Mouse (Mus musculus) embryo, embryonic 10.5 days (tissue): ENCODE results near the gene Hoxc4.

Source experiments
- DNase-seq: peaks from one replicate; pipeline ENCODE4 v3.0.0-alpha.2; 2015; ENCODE audit warnings: low spot score

Gene Hoxc4

GRCm38 (mm10) chr15:103018636-103019035 lies at the start of gene Hoxc4:
TSS of gene Hoxc4 (plus strand) at chr15:103018934.
- DNase-seq, result no peak

GRCm38 (mm10) chr15:102969296-102969695 lies 49.4 kb upstream of the Hoxc4 start:
- no peak for DNase-seq

DNA sequence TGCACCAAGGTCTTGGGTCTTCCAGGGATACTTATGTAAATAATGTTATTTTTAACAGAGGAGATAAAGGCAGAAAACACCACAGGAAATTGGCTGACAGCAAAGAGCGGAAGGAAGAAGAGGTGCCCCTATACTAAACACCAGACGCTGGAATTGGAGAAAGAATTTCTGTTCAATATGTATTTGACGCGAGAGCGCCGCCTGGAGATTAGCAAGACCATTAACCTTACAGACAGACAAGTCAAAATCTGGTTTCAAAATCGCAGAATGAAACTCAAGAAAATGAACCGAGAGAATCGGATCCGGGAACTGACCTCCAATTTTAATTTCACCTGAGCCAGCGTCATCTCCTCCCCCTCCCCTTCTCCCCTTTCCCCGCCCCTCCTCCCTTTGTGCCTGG lies 48.0 kb upstream of the Hoxc4 start:
- DNase-seq, result no peak

DNA sequence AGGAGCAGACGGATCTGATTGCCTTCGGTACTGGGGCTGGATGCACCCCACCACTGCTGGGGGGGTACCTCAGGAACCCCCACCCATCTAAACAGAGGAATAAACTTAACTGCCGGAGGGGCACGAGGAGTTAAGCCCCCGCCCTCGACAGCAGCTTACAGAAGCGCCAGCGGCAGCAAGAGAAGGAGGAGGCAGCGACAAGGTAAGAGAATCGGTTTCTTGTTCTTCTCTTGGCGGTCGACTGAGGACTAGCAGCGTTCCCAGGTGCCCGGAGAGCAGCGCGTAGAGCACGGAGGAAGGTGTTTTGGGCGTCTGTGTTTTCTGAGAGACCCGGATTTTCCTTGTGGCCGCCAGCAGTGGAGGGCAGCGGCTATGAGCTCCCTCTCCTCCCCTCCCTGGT lies 46.5 kb upstream of the Hoxc4 start:
- DNase-seq, result no peak

DNA sequence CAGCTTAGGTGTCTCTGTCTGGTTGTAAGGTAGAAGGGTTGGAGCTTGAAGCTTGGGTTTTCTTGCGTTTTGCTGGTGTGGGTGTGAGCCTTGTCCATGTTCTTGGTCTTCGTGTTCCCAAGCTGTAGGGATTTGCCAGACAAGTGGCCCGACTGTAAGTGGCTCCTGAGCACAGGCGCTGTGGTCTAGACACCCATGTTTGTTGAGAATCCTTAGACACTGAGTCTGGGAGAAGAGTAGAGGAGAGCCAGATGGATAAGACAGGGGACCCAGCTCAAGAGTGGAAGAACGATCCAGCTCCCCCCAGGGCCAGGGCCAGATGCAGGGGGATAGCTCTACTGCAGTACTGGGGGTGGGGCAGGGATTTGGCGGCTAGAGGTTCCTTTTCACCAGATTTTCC lies 46.0 kb upstream of the Hoxc4 start:
- DNase-seq, result no peak

- DNase-seq, result no peak
Observed at GRCm38 (mm10) chr15:102975034-102975433, 43.7 kb upstream of the Hoxc4 start.

DNA sequence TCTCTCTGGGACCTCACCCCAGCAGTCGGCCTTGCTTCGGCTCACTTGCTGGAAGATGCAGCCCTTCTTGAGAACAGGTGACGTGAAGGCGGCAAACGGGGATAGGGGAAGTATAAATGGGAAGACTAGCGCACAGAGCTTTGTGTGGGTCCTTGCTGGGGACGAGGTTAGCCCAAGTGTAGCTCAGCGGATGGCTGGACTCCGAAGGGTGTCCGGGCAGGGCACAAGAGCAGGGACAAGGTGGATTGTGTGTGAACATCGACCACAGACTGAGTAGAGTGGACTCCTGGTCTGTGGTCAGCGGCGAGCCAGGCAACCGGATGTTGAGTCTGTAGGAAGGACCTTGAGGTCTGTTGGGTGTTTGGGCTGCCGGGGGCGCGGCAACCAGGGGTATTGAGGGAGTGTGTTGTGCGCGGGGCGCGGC lies 43.0 kb upstream of the Hoxc4 start:
- no peak for DNase-seq

DNA sequence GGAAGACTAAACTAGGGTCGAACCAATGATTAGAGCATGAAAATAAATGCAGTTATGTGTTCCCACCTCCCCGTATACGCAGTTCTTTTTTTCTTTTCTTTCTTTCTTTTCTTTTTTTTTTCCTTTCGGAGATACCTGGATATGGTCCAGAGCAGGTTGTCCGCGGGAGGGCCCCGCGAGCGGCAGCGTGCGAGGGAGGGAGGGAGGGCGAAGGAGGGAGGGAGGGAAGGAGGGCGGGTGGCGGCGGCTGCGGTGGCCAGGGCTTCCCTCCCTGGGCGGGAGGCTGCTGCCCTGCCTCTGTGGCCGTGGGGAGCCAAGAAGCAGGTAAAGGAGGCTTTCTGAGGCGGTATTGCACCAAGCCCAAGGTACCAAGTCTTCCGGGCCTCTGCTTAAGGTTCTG lies 42.6 kb upstream of the Hoxc4 start, which contains the start of gene Hoxc9:
TSS of gene Hoxc9 (plus strand) at position 269 of the 400 bp plus-strand sequence.
- DNase-seq, result no peak

DNA sequence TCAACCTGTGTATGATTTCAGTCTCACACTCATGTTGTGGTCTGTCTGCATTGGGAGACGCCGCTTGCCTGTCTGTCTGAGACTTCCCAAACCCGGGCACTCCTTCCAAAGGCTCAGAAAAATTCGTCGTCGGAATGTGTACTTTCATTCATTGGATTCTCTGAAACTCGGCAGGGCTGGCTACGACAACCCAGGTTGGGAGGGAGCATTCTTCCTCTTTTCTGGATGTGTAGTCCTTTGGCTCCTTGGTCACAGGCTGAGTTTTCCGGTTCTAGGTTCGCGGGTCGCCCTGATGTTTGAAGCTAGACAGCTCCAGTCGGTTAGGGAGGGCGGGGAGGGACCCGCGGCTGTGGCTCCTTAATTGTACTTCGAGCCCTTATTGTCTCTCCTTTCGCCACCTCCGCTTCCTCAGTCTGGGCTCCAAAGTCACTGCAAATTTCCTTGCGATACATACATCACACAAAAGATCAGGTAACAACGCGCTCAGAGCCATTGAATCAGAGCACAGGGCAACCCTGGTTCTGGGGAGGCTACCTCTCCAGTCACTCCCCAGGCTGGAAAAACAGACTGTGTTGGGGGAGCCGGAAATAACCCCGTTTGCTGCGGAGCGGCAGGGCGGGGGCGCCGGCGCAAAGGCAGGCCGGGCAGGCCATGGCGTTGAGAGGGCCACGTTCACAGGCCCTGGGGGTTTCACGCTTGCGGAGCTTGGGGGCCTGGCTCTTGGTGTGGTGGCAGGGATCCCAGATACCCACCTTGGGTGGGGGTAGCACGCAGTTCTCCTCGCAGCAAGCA lies 41.9 kb upstream of the Hoxc4 start:
- DNase-seq, result no peak

DNA sequence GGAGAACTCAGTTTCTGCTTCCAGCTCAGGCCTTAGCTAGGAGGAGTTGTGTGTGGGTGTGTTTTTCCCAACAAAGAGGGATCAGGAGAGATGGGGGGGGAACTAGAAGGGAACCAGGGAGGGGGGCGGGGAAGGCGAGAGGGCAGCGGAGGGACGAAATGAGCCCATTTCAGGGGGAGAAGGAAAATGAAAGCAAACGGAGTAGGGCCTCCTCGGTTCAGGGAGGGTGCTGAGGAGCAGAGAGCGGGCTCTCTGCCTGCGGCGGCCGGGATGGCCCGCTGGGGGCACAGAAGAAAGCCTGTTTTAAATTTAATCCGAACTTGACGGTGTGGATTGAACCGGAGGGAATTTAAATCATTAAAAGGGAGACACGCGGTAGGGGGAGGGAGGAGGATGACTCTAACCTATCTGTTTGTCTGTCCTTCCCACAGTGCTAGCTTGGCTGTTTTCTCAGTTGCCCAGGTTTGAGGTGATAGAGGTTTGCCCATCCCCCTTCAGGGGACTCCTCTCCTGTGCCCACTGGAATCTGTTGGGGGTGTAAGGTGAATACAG lies 41.2 kb upstream of the Hoxc4 start:
- no peak for DNase-seq

GRCm38 (mm10) chr15:102978615-102979515 lies 39.9 kb upstream of the Hoxc4 start:
- no peak for DNase-seq

DNA sequence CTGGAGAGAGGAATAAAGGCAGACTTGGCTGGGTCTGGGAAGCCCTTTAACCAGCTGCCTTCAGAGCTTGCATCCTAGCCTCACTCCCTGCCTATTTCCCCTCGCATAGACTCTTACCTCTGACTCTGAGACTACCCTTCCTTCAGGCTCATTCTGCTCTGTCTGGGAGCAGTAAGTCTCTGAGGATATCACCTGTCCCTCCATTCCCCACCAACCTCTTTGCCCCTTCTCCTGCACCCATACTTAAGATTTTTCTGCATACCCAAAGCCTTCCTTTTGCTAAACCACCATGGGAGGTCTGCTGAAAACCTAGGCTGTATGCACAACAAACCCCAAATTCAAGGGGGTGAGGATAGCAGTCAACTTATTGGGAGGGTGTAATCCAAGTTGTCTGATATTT lies 38.8 kb upstream of the Hoxc4 start:
- DNase-seq, result no peak

DNA sequence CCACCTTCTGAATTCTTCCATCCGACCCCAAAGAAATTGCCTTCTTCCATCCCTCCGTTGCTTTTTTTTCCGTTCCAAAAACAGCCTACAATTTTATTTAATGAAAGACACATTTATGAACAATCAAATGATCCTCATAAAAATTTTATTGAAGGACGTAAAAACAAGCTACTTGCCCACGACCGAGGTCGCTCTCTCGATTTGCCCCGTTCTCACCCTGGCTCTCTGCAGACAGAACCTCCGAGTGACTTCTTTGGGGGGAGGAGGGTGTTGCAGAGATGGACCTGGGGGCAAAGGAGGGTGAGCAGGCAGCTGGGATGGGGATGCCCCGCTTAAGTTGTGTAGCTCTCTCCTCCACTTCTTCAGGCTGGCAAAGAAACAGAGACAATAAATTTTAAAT lies 38.4 kb upstream of the Hoxc4 start:
- no peak for DNase-seq

DNA sequence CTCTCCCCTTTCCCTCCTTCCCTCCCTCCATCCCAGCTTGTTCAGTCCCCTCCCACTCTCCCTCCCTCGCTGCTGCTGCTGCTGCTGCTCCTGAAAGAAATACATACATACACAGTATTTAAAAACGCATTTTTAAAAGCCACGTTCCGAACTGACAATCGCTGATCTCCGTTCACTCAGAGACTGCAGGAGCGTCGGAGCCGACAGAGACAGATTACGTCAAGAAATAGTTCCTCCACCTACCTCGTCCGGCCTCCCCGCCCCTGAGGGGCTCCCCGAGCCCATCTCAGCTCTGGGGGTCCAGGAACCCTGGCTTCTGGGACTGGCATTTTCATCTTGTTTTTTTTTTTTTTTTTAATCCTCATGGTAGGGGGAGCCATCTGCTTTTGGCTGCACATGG lies 37.8 kb upstream of the Hoxc4 start:
- DNase-seq, result no peak

- DNase-seq, result peak; percentile 87
Observed at GRCm38 (mm10) chr15:102981379-102982288, 37.1 kb upstream of the Hoxc4 start.

DNA sequence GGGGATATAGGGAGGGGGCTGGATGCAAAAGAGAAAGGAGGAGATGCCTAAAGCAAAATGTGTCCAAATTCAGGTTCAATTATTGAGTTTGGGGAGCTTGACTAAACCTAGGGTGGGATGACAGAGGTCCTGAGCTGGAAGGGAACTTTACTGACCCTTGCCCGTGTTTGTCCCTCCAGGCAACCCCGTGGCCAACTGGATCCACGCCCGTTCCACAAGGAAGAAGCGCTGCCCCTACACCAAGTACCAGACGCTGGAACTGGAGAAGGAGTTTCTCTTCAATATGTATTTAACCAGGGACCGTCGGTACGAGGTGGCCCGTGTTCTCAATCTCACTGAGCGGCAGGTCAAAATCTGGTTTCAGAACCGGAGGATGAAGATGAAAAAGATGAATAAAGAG lies 35.0 kb upstream of the Hoxc4 start:
- no peak for DNase-seq

- no peak for DNase-seq
Observed at GRCm38 (mm10) chr15:102984521-102984920, 34.2 kb upstream of the Hoxc4 start.

- no peak for DNase-seq
Observed at GRCm38 (mm10) chr15:102984925-102985324, 33.8 kb upstream of the Hoxc4 start.

- peak; percentile 99 for DNase-seq
Observed at GRCm38 (mm10) chr15:102987124-102987833, 31.5 kb upstream of the Hoxc4 start.

- no peak for DNase-seq
Observed at GRCm38 (mm10) chr15:102988078-102988477, 30.7 kb upstream of the Hoxc4 start.
